Mouse (Mus musculus): ENCODE measurements around the gene Cldn34b3. TPM values are rescaled to one million over a fixed set of nuclear protein-coding genes. Genes with fewer than 3 reads are reported as not detected.
"Not testable (repeated sequence)": the region's sequence is repeated elsewhere in the genome, so short reads cannot be mapped to it uniquely, and the experiment has no call there.

The Cldn34b3 gene
- not detected in 2 replicates for polyA plus RNA-seq (2014; fragmentation: Nextera tagmentation; extraction: Ambion mirVana)

- not testable (repeated sequence) for H3K27me3 ChIP-seq (ENCODE audit: control insufficient read depth, insufficient read depth, low read length); ATAC-seq (ENCODE audit: insufficient number of reproducible peaks, insufficient read depth, low FRiP score, low read depth); H3K36me3 ChIP-seq (ENCODE audit: control insufficient read depth, insufficient read depth, low read length); H3K27ac ChIP-seq (ENCODE audit: low read length); H3K4me2 ChIP-seq (replicated peaks; ENCODE audit: low read depth, low read length); H3K9me3 ChIP-seq (ENCODE audit: control insufficient read depth, low read depth, low read length); H3K9ac ChIP-seq (replicated peaks; ENCODE audit: low read depth, low read length); H3K4me3 ChIP-seq (ENCODE audit: low read depth, low read length); H3K4me1 ChIP-seq (ENCODE audit: control insufficient read depth, insufficient read depth, low read length)
- WGBS = 88% methylated on average over 1 of the region's 1 CpGs
These were observed at the start of gene Cldn34b3 for GRCm38 (mm10) chrX:76264004-76264403. Gene Cldn34b3 (plus strand): TSS chrX:76264304.

Other genes with a start within 250 kb of the Cldn34b3 start
- not detected in 2 replicates for gene Cldn34b4, start 129.0 kb downstream of the Cldn34b3 start, polyA plus RNA-seq (2014; fragmentation: Nextera tagmentation; extraction: Ambion mirVana)

Data from stomach, embryonic 14.5 days (tissue).